In genomic region chr2:164866741-164867551, GRCm38 (mm10) we compare ENCODE assay signal across 9 mouse cellular contexts. TPM values are rescaled to one million over a fixed set of nuclear protein-coding genes. Genes with fewer than 3 reads are reported as not detected.
A peak's percentile ranks its signal among the peaks of the same experiment; 100 is the strongest.
DNase-seq lines count a peak whose midpoint lies in the region; ATAC-seq and TF ChIP-seq lines count a peak whose summit lies in the region.
"Had no signal": no experiment of that assay in that cellular context is flagged by ENCODE, and none has a peak within 500 bp of the region (broad histone marks: within the 10 kb centered on the region; RNA-seq: fewer than 3 reads in every experiment).

No protein-coding gene starts in this region.

- H3K4me3 ChIP-seq in thymus, adult 2 months (ENCODE audit: control insufficient read depth, insufficient read depth, low read length): no peak overlapping the region
- no peak overlapping the region for H3K4me3 ChIP-seq in intestine, embryonic 15.5 days (replicated peaks)
- no peak overlapping the region for H3K4me3 ChIP-seq in lung, postnatal 0 days (ENCODE audit: low read depth, low read length)
- H3K4me3 ChIP-seq: embryonic facial prominence, embryonic 12.5 days had no signal

- TF ChIP-seq POLR2A in thymus, adult 2 months (IDR thresholded peaks at IDR 0.05; ENCODE audit: control insufficient read depth, extremely low read depth, insufficient read depth, low read length, poor library complexity): no peak

- no peak overlapping the region for H3K9ac ChIP-seq in intestine, embryonic 15.5 days
- H3K9ac ChIP-seq in lung, postnatal 0 days (replicated peaks; ENCODE audit: low read depth): no peak overlapping the region
- H3K9ac ChIP-seq: embryonic facial prominence, embryonic 12.5 days had no signal

- no peak overlapping the region for H3K4me2 ChIP-seq in intestine, embryonic 15.5 days (replicated peaks)
- H3K4me2 ChIP-seq in lung, postnatal 0 days (replicated peaks; ENCODE audit: low read depth, low read length): no peak overlapping the region
- H3K4me2 ChIP-seq: embryonic facial prominence, embryonic 12.5 days had no signal

- no peak for DNase-seq in thymus, adult 2 months
- no peak for DNase-seq in thymus, adult 18-20 months
- peak; percentile 29 for DNase-seq in brain, adult 2 months (ENCODE audit: low read depth, low spot score)
- DNase-seq in lung, postnatal 0 days (ENCODE audit: low spot score): peak; percentile 87
- no peak for DNase-seq in thymus, postnatal 14 days
- no peak for DNase-seq in left cerebral cortex, adult 18-20 months (ENCODE audit: low spot score in 2 of 2)
- DNase-seq in cerebellum, adult 9-11 months: no peak

- WGBS in thymus, adult 2 months: 53% methylated on average over 16 of the region's 16 CpGs
- 28% methylated on average over 16 of the region's 16 CpGs for WGBS in intestine, embryonic 15.5 days
- 18% methylated on average over 16 of the region's 16 CpGs for WGBS in lung, postnatal 0 days

- H3K27ac ChIP-seq in thymus, adult 2 months (ENCODE audit: control insufficient read depth, insufficient read depth, low read length): peak overlapping the region; percentile 29; the same call in 1 of the 2 replicates
- peak overlapping the region; percentile 65 for H3K27ac ChIP-seq in intestine, embryonic 15.5 days
- H3K27ac ChIP-seq in lung, postnatal 0 days (ENCODE audit: low read length): peak overlapping the region; percentile 84
- H3K27ac ChIP-seq: embryonic facial prominence, embryonic 12.5 days had no signal

- H3K4me1 ChIP-seq in thymus, adult 2 months (replicated peaks; ENCODE audit: control insufficient read depth, insufficient read depth, low read length): peaks cover 12% of the 10 kb centered on the region
- H3K4me1 ChIP-seq in intestine, embryonic 15.5 days (replicated peaks): peaks cover 15% of the 10 kb centered on the region
- peaks cover 5% of the 10 kb centered on the region; the same call in 1 of the 2 replicates for H3K4me1 ChIP-seq in lung, postnatal 0 days (ENCODE audit: insufficient read depth, low read depth, low read length)

- no peaks in the 10 kb centered on the region for H3K27me3 ChIP-seq in thymus, adult 2 months (ENCODE audit: control insufficient read depth, insufficient read depth, low read length)
- no peaks in the 10 kb centered on the region for H3K27me3 ChIP-seq in intestine, embryonic 15.5 days (replicated peaks)
- H3K27me3 ChIP-seq in lung, postnatal 0 days (replicated peaks; ENCODE audit: insufficient read depth, low read length): no peaks in the 10 kb centered on the region
- H3K27me3 ChIP-seq: embryonic facial prominence, embryonic 12.5 days had no signal

- no peaks in the 10 kb centered on the region for H3K36me3 ChIP-seq in thymus, adult 2 months (ENCODE audit: control insufficient read depth, insufficient read depth, low read length)
- H3K36me3 ChIP-seq in intestine, embryonic 15.5 days: no peaks in the 10 kb centered on the region
- H3K36me3 ChIP-seq in lung, postnatal 0 days (ENCODE audit: insufficient read depth, low read length): no peaks in the 10 kb centered on the region
- H3K36me3 ChIP-seq: embryonic facial prominence, embryonic 12.5 days had no signal

- peak; percentile 23; the same call in 1 of the 2 replicates for ATAC-seq in intestine, embryonic 15.5 days
- peak; percentile 76 for ATAC-seq in lung, postnatal 0 days

- TF ChIP-seq CTCF in thymus, adult 2 months (IDR thresholded peaks at IDR 0.05; ENCODE audit: borderline replicate concordance, control insufficient read depth, extremely low read depth, insufficient read depth, low read length, poor library complexity): no peak
- TF ChIP-seq CTCF in lung, postnatal 0 days (IDR thresholded peaks at IDR 0.05): peak; percentile 48

- no peaks in the 10 kb centered on the region for H3K9me3 ChIP-seq in intestine, embryonic 15.5 days
- no peaks in the 10 kb centered on the region for H3K9me3 ChIP-seq in lung, postnatal 0 days (ENCODE audit: low read length)
- H3K9me3 ChIP-seq: embryonic facial prominence, embryonic 12.5 days had no signal

- peak; percentile 93 for TF ChIP-seq EP300 in lung, postnatal 0 days (IDR thresholded peaks at IDR 0.05)

RNA-seq across cellular contexts. Expression of gene Pltp, which starts 9.4 kb away (rescaled TPM):
- polyA plus RNA-seq in thymus, adult 2 months (2012; rRNA removed): 227 and 263 TPM in 2 replicates
- polyA plus RNA-seq in intestine, embryonic 15.5 days (2015; fragmentation: Nextera tagmentation; extraction: Ambion mirVana): 28.7 and 29.5 TPM in 2 replicates
- polyA plus RNA-seq in lung, postnatal 0 days (2015; fragmentation: Nextera tagmentation; extraction: Ambion mirVana): 286 and 314 TPM in 2 replicates
- 10 to 100 TPM; 90.7 to 93.5 TPM for total RNA-seq in left cerebral cortex, adult 18-20 months (2021)

RNA-seq across cellular contexts. Expression of gene Pcif1, which starts 12.2 kb away (rescaled TPM):
- 79.7 and 87.9 TPM in 2 replicates for polyA plus RNA-seq in thymus, adult 2 months (2012; rRNA removed)
- 63.6 and 65.5 TPM in 2 replicates for polyA plus RNA-seq in intestine, embryonic 15.5 days (2015; fragmentation: Nextera tagmentation; extraction: Ambion mirVana)
- 60.9 and 71.3 TPM in 2 replicates for polyA plus RNA-seq in lung, postnatal 0 days (2015; fragmentation: Nextera tagmentation; extraction: Ambion mirVana)
- 10 to 100 TPM; 40.6 to 46.1 TPM for total RNA-seq in left cerebral cortex, adult 18-20 months (2021)

RNA-seq across cellular contexts. Expression of gene Neurl2, which starts 33.7 kb away (rescaled TPM):
- 24.0 and 31.7 TPM in 2 replicates for polyA plus RNA-seq in thymus, adult 2 months (2012; rRNA removed)
- polyA plus RNA-seq in intestine, embryonic 15.5 days (2015; fragmentation: Nextera tagmentation; extraction: Ambion mirVana): 6.8 and 7.4 TPM in 2 replicates
- polyA plus RNA-seq in lung, postnatal 0 days (2015; fragmentation: Nextera tagmentation; extraction: Ambion mirVana): 5.4 and 6.5 TPM in 2 replicates
- total RNA-seq in left cerebral cortex, adult 18-20 months (2021): 1 to 10 TPM; 3.1 TPM

RNA-seq across cellular contexts. Expression of gene Ctsa, which starts 34.3 kb away (rescaled TPM):
- polyA plus RNA-seq in thymus, adult 2 months (2012; rRNA removed): 467 and 538 TPM in 2 replicates
- polyA plus RNA-seq in intestine, embryonic 15.5 days (2015; fragmentation: Nextera tagmentation; extraction: Ambion mirVana): 266 and 277 TPM in 2 replicates
- polyA plus RNA-seq in lung, postnatal 0 days (2015; fragmentation: Nextera tagmentation; extraction: Ambion mirVana): 146 and 147 TPM in 2 replicates
- 10 to 100 TPM; 93.1 to 93.6 TPM for total RNA-seq in left cerebral cortex, adult 18-20 months (2021)

RNA-seq across cellular contexts. Expression of gene Spata25, which starts 38.6 kb away (rescaled TPM):
- polyA plus RNA-seq in thymus, adult 2 months (2012; rRNA removed): 2.9 and 4.5 TPM in 2 replicates
- not detected in 2 replicates for polyA plus RNA-seq in intestine, embryonic 15.5 days (2015; fragmentation: Nextera tagmentation; extraction: Ambion mirVana)
- not detected in 2 replicates for polyA plus RNA-seq in lung, postnatal 0 days (2015; fragmentation: Nextera tagmentation; extraction: Ambion mirVana)
- not detected for total RNA-seq in left cerebral cortex, adult 18-20 months (2021)

Comparison
In these comparisons a context has a peak if more than half of its experiments do, and no peak if none do; other contexts are left out.
1. DNase-seq: peak in brain, adult 2 months (single experiment) and lung, postnatal 0 days (single experiment); none in thymus, adult 2 months (single experiment), thymus, adult 18-20 months (0 of 2), thymus, postnatal 14 days (single experiment), left cerebral cortex, adult 18-20 months (0 of 2) and cerebellum, adult 9-11 months (single experiment).
2. H3K27ac ChIP-seq: peak in every context shown above with its lines; median percentile 84 in lung, postnatal 0 days; 65 in intestine, embryonic 15.5 days; 29 in thymus, adult 2 months.